Mouse (Mus musculus): ENCODE measurements at regions not wholly inside any gene's neighbourhood (a gene's known extent, or its start where the extent isn't known, plus 50 kb on each side); places are given as distances from the start of the nearest gene placed in this dataset.

DNA sequence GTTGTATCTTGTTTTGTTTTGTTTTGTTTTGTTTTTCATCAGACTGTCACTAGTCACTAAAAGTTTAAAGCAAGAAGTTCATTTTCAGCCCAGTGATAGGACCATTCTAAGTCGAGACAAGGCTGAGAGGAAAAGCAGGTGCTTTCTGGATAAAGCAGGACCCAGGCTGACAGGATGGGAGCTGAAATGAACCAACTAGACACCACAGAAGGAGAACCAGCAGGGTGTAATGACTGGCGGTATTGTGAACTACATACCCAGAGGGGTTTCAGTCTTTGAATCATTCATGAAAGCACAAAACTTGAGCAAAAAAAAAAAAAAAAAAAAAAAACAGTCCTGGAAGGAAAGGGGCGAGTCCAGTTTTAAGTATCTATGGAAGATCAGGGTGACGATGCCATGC is 75.9 kb upstream of the Tenm4 start:
- no peak for DNase-seq (ENCODE audit: inconsistent ontology term)

DNA sequence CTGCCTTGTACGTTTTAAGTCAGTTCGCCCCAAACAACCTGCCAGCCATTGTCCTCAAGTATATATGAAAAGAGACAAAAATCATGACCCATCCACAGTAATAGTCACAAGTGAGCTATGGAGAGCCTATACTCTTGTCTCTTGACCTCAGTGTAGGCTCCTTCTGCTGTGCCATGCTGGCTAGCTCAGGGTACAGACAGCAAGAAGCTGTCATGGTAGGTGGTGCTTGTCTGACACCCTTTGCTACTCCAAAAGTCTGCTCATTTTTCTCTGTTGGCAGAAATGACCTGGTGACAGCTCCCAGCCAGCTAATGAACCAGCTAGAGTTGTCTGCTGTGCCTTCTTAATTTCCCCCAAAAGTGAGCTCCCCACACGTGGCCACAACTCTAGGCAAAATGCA is 75.3 kb upstream of the Tenm4 start:
- DNase-seq (ENCODE audit: inconsistent ontology term) = no peak

DNA sequence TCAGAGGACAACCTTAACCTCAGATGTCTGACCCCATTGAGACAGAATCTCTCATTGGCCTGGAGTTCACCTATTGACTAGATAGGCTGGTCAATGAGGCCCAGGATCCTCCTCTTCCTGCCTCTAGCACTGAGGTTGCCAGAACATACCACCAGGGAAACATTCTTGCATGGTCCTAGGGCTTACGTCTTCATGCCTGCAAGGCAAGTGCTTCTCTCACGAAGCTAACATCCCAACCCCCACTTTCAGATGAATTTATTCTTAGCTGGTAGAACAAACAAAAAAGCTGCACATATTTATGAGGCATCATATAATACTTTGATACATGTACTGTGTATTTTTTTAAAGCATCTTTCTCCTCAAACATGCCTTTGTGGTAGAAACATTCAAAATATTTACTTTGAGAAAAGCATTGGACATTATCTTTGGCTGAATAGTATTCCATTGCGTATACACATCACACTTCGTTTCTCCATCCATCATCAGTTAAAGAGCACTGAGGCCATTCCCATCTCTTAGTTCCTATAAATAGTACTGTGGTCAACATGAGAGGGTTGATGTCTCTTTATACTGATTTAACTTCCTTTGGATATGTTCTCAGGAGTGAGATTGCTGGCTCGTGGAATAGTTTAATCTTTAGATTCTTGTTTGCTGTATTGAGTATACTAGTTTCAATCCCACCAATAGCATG is 72.2 kb upstream of the Tenm4 start:
- no peak for DNase-seq (ENCODE audit: inconsistent ontology term)

DNA sequence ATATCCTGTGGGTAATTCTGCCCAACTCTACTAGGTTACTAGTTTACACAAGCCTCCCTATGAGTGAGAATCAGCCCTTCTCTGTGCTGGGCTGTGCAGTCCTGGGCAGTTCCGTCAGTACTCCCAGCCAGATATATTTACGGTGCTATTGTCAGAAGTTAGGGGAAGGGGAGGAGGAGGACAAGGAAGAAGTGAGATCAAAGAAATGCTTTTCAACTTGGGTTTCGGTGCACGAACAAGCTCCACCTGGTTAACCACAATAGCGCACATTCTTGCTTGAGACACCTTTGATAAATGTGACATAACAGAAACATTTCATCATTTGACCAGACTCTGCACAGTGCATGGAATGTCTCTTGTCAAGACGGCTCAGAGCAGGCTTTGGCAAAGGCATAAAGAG is 68.3 kb upstream of the Tenm4 start:
- no peak for DNase-seq (ENCODE audit: inconsistent ontology term)

- DNase-seq (ENCODE audit: inconsistent ontology term) = no peak
Observed at GRCm38 (mm10) chr7:96108768-96109167, 62.3 kb upstream of the Tenm4 start.

DNA sequence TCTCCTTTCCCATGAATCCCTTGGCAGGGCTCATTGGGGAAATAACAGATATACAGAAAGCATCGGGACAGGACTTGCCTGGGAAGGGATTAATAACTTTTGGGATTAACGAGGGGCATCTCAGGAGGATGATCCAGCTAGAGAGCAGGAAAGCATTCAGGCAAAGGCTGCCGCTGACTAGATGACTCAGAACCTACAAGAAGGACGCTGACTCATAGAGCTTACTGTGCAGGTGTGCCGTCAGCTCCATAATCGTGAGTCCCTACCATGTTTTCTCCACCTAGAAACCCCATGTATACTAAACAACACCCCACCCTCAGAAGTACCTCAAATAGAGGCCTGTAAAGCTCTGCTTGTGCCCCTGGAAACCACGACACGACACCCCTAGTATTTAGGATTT is 50.9 kb upstream of the Tenm4 start:
- no peak for DNase-seq (ENCODE audit: inconsistent ontology term)
